ENCODE assay signal across 8 mouse cellular contexts in the genomic region with DNA sequence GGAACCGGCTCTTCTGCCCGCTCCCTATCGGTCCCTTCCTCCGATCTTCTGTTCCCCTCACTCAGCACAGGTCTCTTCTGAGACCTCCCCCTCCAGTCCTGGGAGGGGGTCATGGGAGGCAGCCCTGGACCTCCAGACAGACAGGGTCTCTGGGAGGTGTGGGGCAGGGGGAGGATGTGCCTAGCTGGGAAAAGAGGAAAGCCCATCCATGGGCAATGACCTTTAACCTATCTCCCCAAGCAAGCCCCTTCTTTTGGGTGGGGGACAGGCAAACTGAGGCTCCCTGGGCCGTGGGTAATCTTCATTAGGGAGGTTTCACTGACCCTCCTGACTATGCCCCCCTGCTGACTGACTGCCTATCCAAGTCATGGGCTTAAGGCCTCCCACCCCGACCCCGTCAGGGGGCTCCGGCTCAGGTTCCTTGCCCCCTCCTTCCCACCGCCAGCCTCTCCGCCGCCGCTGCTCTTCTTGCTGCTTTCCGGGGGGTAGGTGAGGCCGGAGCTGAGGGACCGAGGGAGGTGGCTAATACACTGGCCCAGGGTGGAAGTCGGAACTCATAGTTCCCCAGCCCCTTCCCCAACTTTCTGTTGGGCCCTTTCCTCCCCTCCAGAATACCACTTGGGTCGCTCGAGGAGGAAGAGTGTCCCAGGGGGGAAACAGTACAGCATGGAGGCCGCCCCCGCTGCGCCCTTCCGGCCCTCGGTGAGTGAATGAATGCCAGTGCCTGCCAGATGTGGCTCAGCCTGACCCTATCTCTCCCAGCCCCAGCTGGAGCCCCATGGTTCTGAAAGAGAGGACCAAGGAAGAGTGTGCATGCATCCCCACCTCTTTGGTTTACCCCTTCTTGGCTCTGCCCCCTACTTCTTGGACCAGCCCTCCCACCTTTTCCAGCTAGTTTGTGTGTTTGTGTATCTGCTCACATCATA. TPM values are rescaled to one million over a fixed set of nuclear protein-coding genes. Genes with fewer than 3 reads are reported as not detected.
DNase-seq lines count a peak whose midpoint lies in the region; ATAC-seq lines count a peak whose summit lies in the region.

No protein-coding gene starts in this region.

- H3K4me2 ChIP-seq in kidney, embryonic 15.5 days, result peak overlapping the region; percentile 68
- H3K4me2 ChIP-seq in embryonic facial prominence, embryonic 11.5 days (ENCODE audit: low read depth, low read length), result peak overlapping the region; percentile 81
- peak overlapping the region; percentile 85 for H3K4me2 ChIP-seq in hindbrain, embryonic 13.5 days
- H3K4me2 ChIP-seq in midbrain, embryonic 15.5 days, result peak overlapping the region; percentile 83

- WGBS in kidney, embryonic 15.5 days, result 5% methylated on average over 23 of the region's 23 CpGs
- WGBS in embryonic facial prominence, embryonic 11.5 days, result 1% methylated on average over 23 of the region's 23 CpGs
- WGBS in hindbrain, embryonic 13.5 days, result 1% methylated on average over 21 of the region's 23 CpGs
- WGBS in midbrain, embryonic 15.5 days, result 3% methylated on average over 23 of the region's 23 CpGs

- H3K36me3 ChIP-seq in kidney, embryonic 15.5 days, result peaks cover 31% of the 10 kb centered on the region
- H3K36me3 ChIP-seq in embryonic facial prominence, embryonic 11.5 days (replicated peaks; ENCODE audit: control insufficient read depth, insufficient read depth, low read depth, low read length), result no peaks in the 10 kb centered on the region
- H3K36me3 ChIP-seq in hindbrain, embryonic 13.5 days, result peaks cover 27% of the 10 kb centered on the region
- peaks cover 19% of the 10 kb centered on the region for H3K36me3 ChIP-seq in midbrain, embryonic 15.5 days (replicated peaks)

- peaks cover 66% of the 10 kb centered on the region for H3K4me1 ChIP-seq in kidney, embryonic 15.5 days
- H3K4me1 ChIP-seq in embryonic facial prominence, embryonic 11.5 days (ENCODE audit: control insufficient read depth, insufficient read depth, low read length), result peaks cover 17% of the 10 kb centered on the region
- H3K4me1 ChIP-seq in hindbrain, embryonic 13.5 days (replicated peaks), result peaks cover 68% of the 10 kb centered on the region
- peaks cover 62% of the 10 kb centered on the region for H3K4me1 ChIP-seq in midbrain, embryonic 15.5 days

- intact Hi-C loops in left cerebral cortex, postnatal 4 days (cut with DNase I), result no loop called here

- peak overlapping the region; percentile 43; the same call in 1 of the 2 replicates for H3K9ac ChIP-seq in kidney, embryonic 15.5 days
- peak overlapping the region; percentile 62 for H3K9ac ChIP-seq in embryonic facial prominence, embryonic 11.5 days (replicated peaks; ENCODE audit: low read length)
- peak overlapping the region; percentile 89 for H3K9ac ChIP-seq in hindbrain, embryonic 13.5 days
- peak overlapping the region; percentile 82 for H3K9ac ChIP-seq in midbrain, embryonic 15.5 days

- peak overlapping the region; percentile 70; the same call in 1 of the 2 replicates for H3K27ac ChIP-seq in kidney, embryonic 15.5 days
- H3K27ac ChIP-seq in embryonic facial prominence, embryonic 11.5 days (replicated peaks; ENCODE audit: low read depth, low read length), result no peak overlapping the region
- peak overlapping the region; percentile 85 for H3K27ac ChIP-seq in hindbrain, embryonic 13.5 days
- H3K27ac ChIP-seq in midbrain, embryonic 15.5 days, result peak overlapping the region; percentile 92

- no peak for DNase-seq in kidney, postnatal 10 days
- no peak for DNase-seq in embryonic facial prominence, embryonic 11.5 days (ENCODE audit: low spot score)
- no peak for DNase-seq in left cerebral cortex, postnatal 4 days
- DNase-seq in adrenal gland, postnatal 36 days, result no peak

- ATAC-seq in kidney, embryonic 15.5 days (replicated peaks; ENCODE audit: low FRiP score), result 0 out of 2 replicates have a peak, but pooled peaks have one; percentile 10
- peak; percentile 15; the same call in 1 of the 2 replicates for ATAC-seq in embryonic facial prominence, embryonic 11.5 days (replicated peaks; ENCODE audit: insufficient number of reproducible peaks, low FRiP score, low TSS enrichment, low read depth)
- ATAC-seq in hindbrain, embryonic 13.5 days (ENCODE audit: low FRiP score), result no peak
- no peak for ATAC-seq in midbrain, embryonic 15.5 days (replicated peaks)
- ATAC-seq in megakaryocyte progenitor cell, adult 5-6 weeks (replicated peaks; ENCODE audit: poor library complexity), result no peak

- H3K27me3 ChIP-seq in kidney, embryonic 15.5 days, result no peaks in the 10 kb centered on the region
- H3K27me3 ChIP-seq in embryonic facial prominence, embryonic 11.5 days (ENCODE audit: control insufficient read depth, insufficient read depth, low read length), result no peaks in the 10 kb centered on the region
- no peaks in the 10 kb centered on the region for H3K27me3 ChIP-seq in hindbrain, embryonic 13.5 days
- H3K27me3 ChIP-seq in midbrain, embryonic 15.5 days (replicated peaks), result no peaks in the 10 kb centered on the region

- peak overlapping the region; percentile 47 for H3K4me3 ChIP-seq in kidney, embryonic 15.5 days (replicated peaks)
- H3K4me3 ChIP-seq in embryonic facial prominence, embryonic 11.5 days (ENCODE audit: low read depth, low read length), result peak overlapping the region; percentile 23
- H3K4me3 ChIP-seq in hindbrain, embryonic 13.5 days, result peak overlapping the region; percentile 42
- H3K4me3 ChIP-seq in midbrain, embryonic 15.5 days, result peak overlapping the region; percentile 72

- H3K9me3 ChIP-seq in kidney, embryonic 15.5 days (replicated peaks), result no peaks in the 10 kb centered on the region
- H3K9me3 ChIP-seq in embryonic facial prominence, embryonic 11.5 days (replicated peaks; ENCODE audit: control insufficient read depth, low read length), result no peaks in the 10 kb centered on the region
- H3K9me3 ChIP-seq in hindbrain, embryonic 13.5 days, result no peaks in the 10 kb centered on the region
- H3K9me3 ChIP-seq in midbrain, embryonic 15.5 days, result no peaks in the 10 kb centered on the region

RNA-seq across cellular contexts. Expression of gene Syngap1, which starts 11.2 kb away (rescaled TPM):
- polyA plus RNA-seq in kidney, embryonic 15.5 days (2015; fragmentation: Nextera tagmentation; extraction: Ambion mirVana), result 1.9 and 2.0 TPM in 2 replicates
- polyA plus RNA-seq in embryonic facial prominence, embryonic 11.5 days (2014; fragmentation: Nextera tagmentation; extraction: Ambion mirVana), result 2.3 and 2.8 TPM in 2 replicates
- 4.6 and 5.9 TPM in 2 replicates for polyA plus RNA-seq in hindbrain, embryonic 13.5 days (2015; fragmentation: Nextera tagmentation; extraction: Ambion mirVana)
- 6.0 and 7.3 TPM in 2 replicates for polyA plus RNA-seq in midbrain, embryonic 15.5 days (2015; fragmentation: Nextera tagmentation; extraction: Ambion mirVana)
- total RNA-seq in left cerebral cortex, postnatal 4 days (2021), result 100 to 1,000 TPM; 350 to 366 TPM
- 10 to 100 TPM; 11.4 to 18.6 TPM for total RNA-seq in adrenal gland, postnatal 36 days (2021)
- 5.3 and 11.6 TPM in 2 replicates for total RNA-seq in megakaryocyte progenitor cell, adult 5-6 weeks (2015)
- 3.6 TPM in 2 replicates for total RNA-seq in megakaryocyte progenitor cell, adult 5-6 weeks (2017)

RNA-seq across cellular contexts. Expression of gene Cuta, which starts 12.8 kb away (rescaled TPM):
- 192 and 203 TPM in 2 replicates for polyA plus RNA-seq in kidney, embryonic 15.5 days (2015; fragmentation: Nextera tagmentation; extraction: Ambion mirVana)
- polyA plus RNA-seq in embryonic facial prominence, embryonic 11.5 days (2014; fragmentation: Nextera tagmentation; extraction: Ambion mirVana), result 153 and 163 TPM in 2 replicates
- 133 and 148 TPM in 2 replicates for polyA plus RNA-seq in hindbrain, embryonic 13.5 days (2015; fragmentation: Nextera tagmentation; extraction: Ambion mirVana)
- 127 and 131 TPM in 2 replicates for polyA plus RNA-seq in midbrain, embryonic 15.5 days (2015; fragmentation: Nextera tagmentation; extraction: Ambion mirVana)
- total RNA-seq in left cerebral cortex, postnatal 4 days (2021), result 10 to 100 TPM; 78.8 TPM
- 100 to 1,000 TPM; 129 to 165 TPM for total RNA-seq in adrenal gland, postnatal 36 days (2021)
- total RNA-seq in megakaryocyte progenitor cell, adult 5-6 weeks (2015), result 181 and 216 TPM in 2 replicates
- 75.8 and 82.9 TPM in 2 replicates for total RNA-seq in megakaryocyte progenitor cell, adult 5-6 weeks (2017)

RNA-seq across cellular contexts. Expression of gene Phf1, which starts 19.4 kb away (rescaled TPM):
- 7.0 and 8.7 TPM in 2 replicates for polyA plus RNA-seq in kidney, embryonic 15.5 days (2015; fragmentation: Nextera tagmentation; extraction: Ambion mirVana)
- polyA plus RNA-seq in embryonic facial prominence, embryonic 11.5 days (2014; fragmentation: Nextera tagmentation; extraction: Ambion mirVana), result 3.7 TPM in 2 replicates
- polyA plus RNA-seq in hindbrain, embryonic 13.5 days (2015; fragmentation: Nextera tagmentation; extraction: Ambion mirVana), result 17.9 and 19.2 TPM in 2 replicates
- 27.2 and 29.5 TPM in 2 replicates for polyA plus RNA-seq in midbrain, embryonic 15.5 days (2015; fragmentation: Nextera tagmentation; extraction: Ambion mirVana)
- total RNA-seq in left cerebral cortex, postnatal 4 days (2021), result 10 to 100 TPM; 30.5 to 33.6 TPM
- total RNA-seq in adrenal gland, postnatal 36 days (2021), result 10 to 100 TPM; 34.2 to 37.9 TPM
- total RNA-seq in megakaryocyte progenitor cell, adult 5-6 weeks (2015), result 2.1 TPM in 2 replicates
- total RNA-seq in megakaryocyte progenitor cell, adult 5-6 weeks (2017), result 3.5 and 4.6 TPM in 2 replicates

RNA-seq across cellular contexts. Expression of gene Zbtb9, which starts 20.8 kb away (rescaled TPM):
- 18.4 and 20.0 TPM in 2 replicates for polyA plus RNA-seq in kidney, embryonic 15.5 days (2015; fragmentation: Nextera tagmentation; extraction: Ambion mirVana)
- 10.1 and 11.9 TPM in 2 replicates for polyA plus RNA-seq in embryonic facial prominence, embryonic 11.5 days (2014; fragmentation: Nextera tagmentation; extraction: Ambion mirVana)
- polyA plus RNA-seq in hindbrain, embryonic 13.5 days (2015; fragmentation: Nextera tagmentation; extraction: Ambion mirVana), result 17.8 and 18.0 TPM in 2 replicates
- polyA plus RNA-seq in midbrain, embryonic 15.5 days (2015; fragmentation: Nextera tagmentation; extraction: Ambion mirVana), result 15.4 and 16.9 TPM in 2 replicates
- total RNA-seq in left cerebral cortex, postnatal 4 days (2021), result 10 to 100 TPM; 17.0 to 18.1 TPM
- 10 to 100 TPM in 1 of 2 experiments, 1 to 10 TPM in 1; 9.9 to 10.5 TPM for total RNA-seq in adrenal gland, postnatal 36 days (2021)
- total RNA-seq in megakaryocyte progenitor cell, adult 5-6 weeks (2015), result 2.9 and 5.3 TPM in 2 replicates
- total RNA-seq in megakaryocyte progenitor cell, adult 5-6 weeks (2017), result 16.3 and 22.1 TPM in 2 replicates

RNA-seq across cellular contexts. Expression of gene Kifc5b, which starts 35.3 kb away (rescaled TPM):
- 9.0 and 9.3 TPM in 2 replicates for polyA plus RNA-seq in kidney, embryonic 15.5 days (2015; fragmentation: Nextera tagmentation; extraction: Ambion mirVana)
- polyA plus RNA-seq in embryonic facial prominence, embryonic 11.5 days (2014; fragmentation: Nextera tagmentation; extraction: Ambion mirVana), result 3.9 and 5.6 TPM in 2 replicates
- polyA plus RNA-seq in hindbrain, embryonic 13.5 days (2015; fragmentation: Nextera tagmentation; extraction: Ambion mirVana), result 3.6 and 4.5 TPM in 2 replicates
- 3.3 and 3.5 TPM in 2 replicates for polyA plus RNA-seq in midbrain, embryonic 15.5 days (2015; fragmentation: Nextera tagmentation; extraction: Ambion mirVana)
- total RNA-seq in left cerebral cortex, postnatal 4 days (2021), result 1 to 10 TPM; 4.8 to 6.0 TPM
- total RNA-seq in adrenal gland, postnatal 36 days (2021), result 1 to 10 TPM; 1.7 to 1.9 TPM
- 2.6 and 4.6 TPM in 2 replicates for total RNA-seq in megakaryocyte progenitor cell, adult 5-6 weeks (2015)
- total RNA-seq in megakaryocyte progenitor cell, adult 5-6 weeks (2017), result 13.8 and 16.0 TPM in 2 replicates

Comparison
In these comparisons a context has a peak if more than half of its experiments do, and no peak if none do; other contexts are left out.
1. ATAC-seq: peak in kidney, embryonic 15.5 days (single experiment) and embryonic facial prominence, embryonic 11.5 days (single experiment); none in hindbrain, embryonic 13.5 days (single experiment), midbrain, embryonic 15.5 days (single experiment) and megakaryocyte progenitor cell, adult 5-6 weeks (single experiment).
2. Peak in every context shown above with its lines, with median percentiles within 50 percentile points of each other: H3K4me2 ChIP-seq, H3K4me3 ChIP-seq and H3K9ac ChIP-seq.